Mouse (Mus musculus) thymus, postnatal 14 days (tissue): ENCODE results near the gene Olfr1033.
"Not testable (repeated sequence)": the region's sequence is repeated elsewhere in the genome, so short reads cannot be mapped to it uniquely, and the experiment has no call there.

ENCODE experiments used
- DNase-seq: peaks from one replicate; pipeline ENCODE4 v3.0.0; 2021

Olfr1033 gene

DNA sequence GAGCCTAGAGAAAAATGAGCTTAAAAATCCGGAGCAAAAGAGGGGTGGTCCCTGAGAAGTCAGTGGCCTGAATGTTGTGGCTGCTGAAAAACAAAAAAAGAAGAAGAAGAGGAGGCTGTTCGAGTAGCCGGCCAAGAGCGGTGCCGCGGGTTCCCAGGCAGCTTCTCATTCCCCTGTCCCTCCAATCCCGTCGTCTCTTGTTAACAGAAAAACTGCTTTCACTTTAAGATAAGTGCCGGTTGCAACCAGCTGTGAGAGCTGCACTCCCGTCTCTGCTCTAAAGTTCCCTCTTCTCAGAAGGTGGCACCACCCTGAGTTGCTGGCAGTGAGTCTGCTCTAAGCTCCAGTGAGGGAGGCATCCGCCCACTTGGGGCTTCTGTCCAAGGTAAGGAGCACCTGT lies at the start of gene Olfr1033:
Gene Olfr1033, plus strand, starts transcription at position 228 of the 400 bp plus-strand sequence.
- not testable (repeated sequence) for DNase-seq

- no peak for DNase-seq
Observed at GRCm38 (mm10) chr2:85973595-85973994, 46.8 kb upstream of the Olfr1033 start, which contains the start of gene Olfr1029. Gene Olfr1029 (plus strand): TSS chr2:85973895.

- no peak for DNase-seq
Observed at GRCm38 (mm10) chr2:85978976-85979375, 41.5 kb upstream of the Olfr1033 start, which contains the start of gene Olfr1030. Gene Olfr1030 (plus strand): TSS chr2:85979276.

DNA sequence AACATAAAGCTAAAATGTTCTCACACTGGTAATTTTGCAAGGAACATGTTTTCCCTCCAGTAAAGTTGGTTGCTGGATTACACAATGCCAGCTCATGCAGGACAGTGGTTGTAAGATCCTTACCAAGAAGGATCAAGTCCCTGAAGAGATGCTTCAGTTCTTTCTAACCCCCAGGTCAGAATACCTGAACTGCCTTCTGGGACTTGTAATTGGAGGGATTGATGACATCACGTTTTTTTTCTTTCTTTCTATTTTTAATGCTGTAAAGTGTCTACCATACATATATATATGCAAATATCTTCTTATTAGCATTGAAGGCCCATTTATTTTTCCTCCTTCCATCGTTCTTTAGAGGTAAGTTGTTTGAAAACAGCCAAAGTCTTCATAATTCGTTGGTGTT lies 30.4 kb upstream of the Olfr1033 start, which contains the start of gene Olfr1031:
Gene Olfr1031, plus strand, starts transcription at position 301 of the 400 bp plus-strand sequence.
- DNase-seq: no peak

DNA sequence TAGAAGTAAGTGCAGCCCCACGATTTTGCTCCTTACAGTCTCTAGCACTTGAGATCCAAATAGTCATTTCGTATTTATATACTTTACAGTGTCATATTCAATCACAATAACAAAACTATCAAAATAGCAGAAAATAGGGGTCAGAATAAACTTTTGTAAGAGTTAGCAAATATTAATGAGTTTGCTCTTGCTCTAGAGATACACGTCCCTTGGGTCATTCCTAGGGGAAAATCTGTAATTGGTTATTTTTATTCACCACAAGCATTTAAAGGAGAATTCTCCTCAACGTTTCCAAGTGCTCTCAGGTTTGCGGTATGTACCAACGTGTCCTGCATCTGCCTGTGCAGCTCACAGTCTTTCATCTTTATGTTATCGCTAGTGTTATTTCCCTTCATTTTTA lies 15.2 kb upstream of the Olfr1033 start, which contains the start of gene Olfr1032:
Gene Olfr1032, plus strand, starts transcription at position 301 of the 400 bp plus-strand sequence.
- no peak for DNase-seq

DNA sequence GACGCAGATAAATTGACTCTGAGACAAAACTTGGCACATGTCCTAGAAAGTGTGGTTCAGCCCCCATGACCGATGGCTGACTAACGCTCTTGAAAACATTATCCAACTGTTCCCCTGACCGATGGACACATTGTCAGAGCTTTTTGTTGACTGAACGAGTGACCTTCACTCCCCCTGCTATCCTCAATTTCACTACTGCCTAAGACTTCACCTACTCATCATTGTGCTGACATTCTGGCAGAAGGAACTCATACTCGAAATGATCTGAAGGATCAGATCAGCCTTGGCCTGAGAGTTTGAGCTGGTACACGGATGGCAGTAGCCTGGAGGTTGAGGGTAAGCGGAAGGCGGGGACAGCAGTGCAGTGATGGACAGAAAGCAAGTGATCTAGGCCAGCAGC lies 1.1 kb downstream of the Olfr1033 start:
- DNase-seq: not testable (repeated sequence)

- no peak for DNase-seq
Observed at GRCm38 (mm10) chr2:86045561-86045960, 25.1 kb downstream of the Olfr1033 start, which contains the start of gene Olfr1034. Gene Olfr1034 (plus strand): TSS chr2:86045861.

- DNase-seq: not testable (repeated sequence)
Observed at GRCm38 (mm10) chr2:86050777-86051176, 30.3 kb downstream of the Olfr1033 start.

DNA sequence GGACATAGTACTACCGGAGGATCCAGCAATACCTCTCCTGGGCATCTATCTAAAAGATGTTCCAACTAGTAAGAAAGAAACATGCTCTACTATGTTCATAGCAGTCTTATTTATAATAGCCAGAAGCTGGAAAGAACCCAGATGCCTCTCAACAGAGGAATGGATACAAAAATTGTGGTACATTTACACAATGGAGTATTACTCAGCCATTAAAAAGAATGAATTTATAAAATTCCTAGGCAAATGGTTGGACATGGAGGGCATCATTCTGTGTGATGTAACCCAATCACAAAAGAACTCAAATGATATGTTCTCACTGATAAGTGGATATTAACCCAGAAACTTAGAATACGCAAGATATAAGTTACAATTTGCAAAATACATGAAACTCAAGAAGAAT lies 43.3 kb downstream of the Olfr1033 start:
- not testable (repeated sequence) for DNase-seq

- DNase-seq: no peak
Observed at GRCm38 (mm10) chr2:86070189-86070588, 49.8 kb downstream of the Olfr1033 start.

GRCm38 (mm10) chr2:86073692-86074091 lies 53.3 kb downstream of the Olfr1033 start, which contains the start of gene Olfr1036:
Gene Olfr1036 (plus strand): TSS chr2:86073992.
- DNase-seq: not testable (repeated sequence)

GRCm38 (mm10) chr2:86080478-86080877 lies 60.0 kb downstream of the Olfr1033 start:
- DNase-seq: not testable (repeated sequence)

DNA sequence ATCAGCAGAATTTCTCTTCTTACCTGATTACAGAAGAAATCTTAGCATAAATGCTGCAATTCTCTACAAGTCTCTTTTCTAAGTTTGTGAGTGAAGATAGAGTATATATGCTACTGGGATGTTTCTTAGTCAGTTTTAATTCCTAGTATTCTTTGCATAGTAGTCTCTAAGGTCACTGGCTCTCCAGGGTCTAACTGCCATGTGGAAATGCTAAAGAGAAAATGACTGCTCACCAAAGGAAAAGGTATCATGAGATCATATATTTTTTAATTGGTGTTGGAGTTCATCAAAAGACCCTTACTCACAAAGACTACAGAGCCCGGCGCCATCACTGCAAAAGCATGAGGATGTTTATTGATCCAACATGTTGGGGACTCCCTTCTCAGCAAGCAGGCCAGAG lies 66.9 kb downstream of the Olfr1033 start, which contains the start of gene Olfr1037:
Gene Olfr1037, minus strand, starts transcription at position 101 of the 400 bp plus-strand sequence.
- no peak for DNase-seq
